Mouse (Mus musculus) Patski (cell line): Measurements from ENCODE around the gene Bmp6. TPM values are rescaled to one million over a fixed set of nuclear protein-coding genes. Genes with fewer than 3 reads are reported as not detected.

Source experiments
- ATAC-seq: fragments of 100-300 bp; one replicate; pipeline ENCODE4 v1.8.0; 2021
- CTCF ChIA-PET: fragments of 350-600 bp; sonication (Branson Sonifier 250); formaldehyde crosslinking; loops from one replicate; lab custom pipeline; 2022; ENCODE audit warnings: inconsistent platforms; lab: Charles Lee
- POLR2A ChIA-PET: fragments of 350-600 bp; sonication (Branson Sonifier 250); formaldehyde crosslinking; loops from one replicate; lab custom pipeline; 2022; ENCODE audit warnings: antibody characterized with exemption, inconsistent platforms; lab: Charles Lee
- DNase-seq: peaks from one replicate; pipeline ENCODE4 v3.0.0-alpha.2; 2011; ENCODE audit warnings: low read depth, low spot score
- H3K27me3 ChIP-seq: fragments of 371-371 bp; one replicate; pipeline ENCODE4 v1.5.1; 2021
- CTCF ChIP-seq: fragments of 100-300 bp; IDR thresholded peaks from one replicate; pipeline ENCODE4 v1.5.1; 2021
- in situ Hi-C: fragments of 300-500 bp; cut with MboI; formaldehyde crosslinking; loops from 3 replicates; pipeline ENCODE4 v1.11.1; 2018; ENCODE audit warnings: low pct_unique_long_range_greater_than_20kb, mixed read lengths
- polyA plus RNA-seq: library from polyadenylated mRNA; unstranded; gene quantifications from one replicate; pipeline ENCODE4 v1.2.3, GENCODE M21; 2021

The Bmp6 gene
- polyA plus RNA-seq, 1 experiment from 2014 or later, result 58.7 TPM

DNA sequence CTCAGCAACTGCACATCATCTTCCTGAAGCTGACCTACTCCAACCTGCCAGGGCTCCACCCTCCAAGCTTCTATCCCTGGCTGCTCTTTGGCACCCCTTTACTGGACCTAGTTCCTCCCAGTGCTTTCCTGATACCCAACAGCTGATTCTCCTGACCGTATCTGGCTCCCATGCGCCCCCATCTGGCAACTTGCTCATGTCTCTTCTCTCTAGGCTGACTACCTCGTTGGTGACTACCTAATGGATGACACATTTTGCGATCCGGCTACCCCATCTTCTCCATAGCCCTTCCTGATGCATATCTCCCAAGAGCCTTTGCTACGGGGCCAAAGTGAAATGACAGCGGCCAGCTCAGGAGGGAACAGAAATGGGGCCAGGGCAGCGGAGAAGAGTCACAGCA, 161.4 kb downstream of the Bmp6 start:
- no peak for TF ChIP-seq CTCF
- in situ Hi-C loops, result no loop called here
- H3K27me3 ChIP-seq, result no peaks in the 10 kb centered on the region
- ATAC-seq (no peak), DNase-seq (no peak)
- ChIA-PET CTCF (interaction anchor here (0.7 to 1.6 kb wide), 3 partner anchors 9 to 162 kb away, joined by 3 to 4 read pairs (median 4); partner anchors contain the start of gene Bmp6), POLR2A (no interaction called here)

- POLR2A ChIA-PET, result no interaction called here
- no peaks in the 10 kb centered on the region for H3K27me3 ChIP-seq
- no peak for TF ChIP-seq CTCF
- DNase-seq, result no peak
- in situ Hi-C loops, result no loop called here
- CTCF ChIA-PET, result interaction anchor here (0.9 to 1.6 kb wide), 3 partner anchors 9 to 166 kb away, joined by 3 to 4 read pairs (median 4); no protein-coding TSS in a partner anchor
- ATAC-seq, result no peak
Observed at GRCm38 (mm10) chr13:38506936-38507335, 162.0 kb downstream of the Bmp6 start.

- no peak for ATAC-seq
- DNase-seq, result no peak
- ChIA-PET POLR2A (interaction anchor here (0.5 to 1.8 kb wide), 3 partner anchors 11 to 89 kb away, joined by 3 to 6 read pairs (median 3); partner anchors contain the start of gene Txndc5), CTCF (no interaction called here)
- no peaks in the 10 kb centered on the region for H3K27me3 ChIP-seq
- TF ChIP-seq CTCF, result no peak
- in situ Hi-C loops, result no loop called here
Observed at GRCm38 (mm10) chr13:38509681-38510341, 164.9 kb downstream of the Bmp6 start.

DNA sequence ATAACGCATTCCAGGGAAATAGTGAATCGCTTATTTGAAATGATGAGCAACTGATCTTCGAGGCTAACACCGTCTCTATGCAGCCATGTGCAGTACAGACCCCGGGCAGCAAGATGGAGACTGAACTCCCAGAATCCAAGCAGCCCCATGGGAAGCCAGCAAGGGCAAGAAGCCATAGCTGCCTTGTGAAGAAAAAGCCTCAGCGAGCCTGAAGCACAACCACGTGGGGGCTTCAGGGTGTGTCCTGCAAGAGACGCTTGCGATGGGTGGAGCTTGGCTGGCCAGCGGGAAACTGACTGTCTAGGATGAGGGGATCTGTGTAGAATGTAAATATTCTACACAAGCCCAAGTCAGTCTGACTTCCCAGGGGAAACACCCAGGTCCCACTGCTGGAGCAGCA, 167.1 kb downstream of the Bmp6 start:
- no peak for TF ChIP-seq CTCF
- no peak for DNase-seq
- CTCF ChIA-PET, result no interaction called here

DNA sequence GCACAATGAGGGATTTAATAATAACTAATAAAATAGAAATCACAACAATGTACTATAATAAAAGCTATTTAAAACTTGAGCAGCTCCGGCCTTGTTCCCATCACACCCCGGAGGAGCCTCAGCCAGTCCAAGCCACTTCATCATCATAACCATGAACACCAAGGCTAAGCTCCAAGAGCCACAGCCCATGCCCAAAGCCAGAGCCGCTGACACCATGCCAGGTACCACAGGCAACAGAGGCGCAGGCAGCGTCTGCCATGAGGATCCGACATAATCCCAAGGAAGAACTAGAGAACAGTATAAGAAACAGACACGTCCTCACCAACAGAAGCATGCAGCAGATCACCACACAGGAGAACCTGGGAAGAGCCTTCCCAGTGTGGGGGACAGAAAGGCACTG, 169.0 kb downstream of the Bmp6 start:
- ATAC-seq, result no peak
- CTCF ChIA-PET, result interaction anchor here (1.0 to 1.6 kb wide), 2 partner anchors 15 to 118 kb away, joined by 3 read pairs; partner anchors contain the start of gene Txndc5
- in situ Hi-C loops, result no loop called here
- H3K27me3 ChIP-seq, result no peaks in the 10 kb centered on the region
- POLR2A ChIA-PET, result interaction anchor here (2.5 kb wide), 1 partner anchor 14 kb away, joined by 11 read pairs; the partner anchor contains the start of gene Txndc5
- no peak for DNase-seq
- no peak for TF ChIP-seq CTCF

More for the DNA sequence above, 167.1 kb downstream of the Bmp6 start:
- POLR2A ChIA-PET, result interaction anchor here (0.6 kb wide), 1 partner anchor 366 kb away, joined by 6 read pairs; no protein-coding TSS in a partner anchor
- H3K27me3 ChIP-seq, result no peaks in the 10 kb centered on the region
- no peak for ATAC-seq
- in situ Hi-C loops, result no loop called here

DNA sequence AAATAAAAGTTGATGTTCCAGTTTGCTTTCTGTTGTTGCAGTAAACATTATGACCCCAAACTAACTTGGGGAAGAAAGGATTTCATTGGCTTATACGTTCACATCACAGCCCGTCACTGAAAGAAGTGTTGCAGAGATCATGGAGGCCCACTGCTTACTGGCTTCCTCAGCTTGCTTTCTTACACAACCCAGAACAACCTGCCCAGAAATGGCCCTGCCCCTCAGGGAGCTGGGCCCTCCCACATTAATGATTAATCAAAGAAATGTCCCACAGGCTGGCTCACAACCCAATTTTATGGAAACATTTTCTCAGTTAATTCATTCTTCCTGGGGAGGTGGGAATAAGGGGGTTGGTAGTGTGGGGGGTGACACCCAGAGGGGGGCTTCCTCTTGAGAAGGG, 170.5 kb downstream of the Bmp6 start:
- in situ Hi-C loops, result no loop called here
- ChIA-PET CTCF (no interaction called here), POLR2A (interaction anchor here (2.5 kb wide), 1 partner anchor 13 kb away, joined by 11 read pairs; the partner anchor contains the start of gene Txndc5)
- H3K27me3 ChIP-seq, result no peaks in the 10 kb centered on the region
- no peak for TF ChIP-seq CTCF
- ATAC-seq, result no peak
- DNase-seq, result no peak

DNA sequence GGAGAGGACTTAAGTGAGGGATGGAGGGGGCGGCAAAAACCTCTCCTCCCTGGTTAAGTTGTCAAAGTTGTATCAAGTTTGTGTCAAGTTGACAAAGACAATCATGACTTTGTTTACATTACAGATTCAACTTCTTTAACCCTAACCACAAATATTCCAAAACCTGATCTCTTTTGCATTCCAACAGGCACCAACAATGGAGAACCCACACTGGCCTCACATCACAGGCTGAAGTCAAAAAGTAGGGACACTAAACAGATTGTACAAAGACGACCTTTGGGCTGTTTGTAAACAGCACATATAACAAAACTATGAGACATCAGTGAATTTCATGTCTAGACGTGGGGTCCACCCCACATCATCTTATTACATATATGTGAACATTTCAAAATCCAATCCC, 170.9 kb downstream of the Bmp6 start:
- POLR2A ChIA-PET, result no interaction called here
- no peak for TF ChIP-seq CTCF
- CTCF ChIA-PET, result no interaction called here
- no peak for ATAC-seq
- no peak for DNase-seq
- no peaks in the 10 kb centered on the region for H3K27me3 ChIP-seq
- in situ Hi-C loops, result no loop called here

GRCm38 (mm10) chr13:38516582-38516981, 171.7 kb downstream of the Bmp6 start:
- in situ Hi-C loops, result no loop called here
- POLR2A ChIA-PET, result no interaction called here
- H3K27me3 ChIP-seq, result no peaks in the 10 kb centered on the region
- TF ChIP-seq CTCF, result no peak
- no peak for ATAC-seq
- CTCF ChIA-PET, result no interaction called here
- no peak for DNase-seq

DNA sequence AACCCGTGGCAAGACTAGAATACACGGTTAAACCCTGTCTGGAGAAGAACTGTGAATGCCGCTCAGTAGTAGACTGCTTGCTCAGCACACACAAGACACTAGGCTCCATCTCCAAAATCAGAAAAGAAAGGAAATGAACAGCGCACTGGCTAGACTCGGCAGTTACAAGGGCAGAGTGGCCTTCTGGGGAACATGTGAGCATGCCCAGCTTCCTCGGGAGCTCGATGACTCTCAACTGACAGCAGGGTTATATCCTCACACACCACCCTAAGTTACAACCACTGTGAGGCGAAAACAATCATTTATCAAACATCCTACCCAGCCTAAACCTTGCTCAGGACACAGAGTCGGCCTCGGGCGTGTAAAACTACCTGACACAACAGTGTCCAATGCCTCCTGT, 175.4 kb downstream of the Bmp6 start:
- no peak for TF ChIP-seq CTCF
- ChIA-PET POLR2A (no interaction called here), CTCF (no interaction called here)
- ATAC-seq (no peak), DNase-seq (no peak)
- in situ Hi-C loops, result no loop called here
- H3K27me3 ChIP-seq, result no peaks in the 10 kb centered on the region

GRCm38 (mm10) chr13:38522056-38522654, 177.2 kb downstream of the Bmp6 start:
- no peak for TF ChIP-seq CTCF
- no peak for DNase-seq
- no peaks in the 10 kb centered on the region for H3K27me3 ChIP-seq
- ChIA-PET POLR2A (no interaction called here), CTCF (no interaction called here)
- in situ Hi-C loops, result no loop called here
- no peak for ATAC-seq

- no peak for DNase-seq
- ChIA-PET POLR2A (interaction anchor here (1.4 kb wide), 1 partner anchor 15 kb away, joined by 4 read pairs; no protein-coding TSS in a partner anchor), CTCF (no interaction called here)
- no peak for TF ChIP-seq CTCF
- H3K27me3 ChIP-seq, result no peaks in the 10 kb centered on the region
- no peak for ATAC-seq
- in situ Hi-C loops, result no loop called here
Observed at GRCm38 (mm10) chr13:38523231-38523630, 178.3 kb downstream of the Bmp6 start.
